Mouse (Mus musculus): ENCODE data around the gene Agbl3.

Agbl3 gene

GRCm38 (mm10) chr6:34874101-34874921 lies 94.1 kb downstream of the Agbl3 start:
- DNase-seq (ENCODE audit: low spot score) = peak; percentile 61

- no peak for DNase-seq (ENCODE audit: low spot score)
Measured at GRCm38 (mm10) chr6:34875268-34875761, 95.1 kb downstream of the Agbl3 start.

DNA sequence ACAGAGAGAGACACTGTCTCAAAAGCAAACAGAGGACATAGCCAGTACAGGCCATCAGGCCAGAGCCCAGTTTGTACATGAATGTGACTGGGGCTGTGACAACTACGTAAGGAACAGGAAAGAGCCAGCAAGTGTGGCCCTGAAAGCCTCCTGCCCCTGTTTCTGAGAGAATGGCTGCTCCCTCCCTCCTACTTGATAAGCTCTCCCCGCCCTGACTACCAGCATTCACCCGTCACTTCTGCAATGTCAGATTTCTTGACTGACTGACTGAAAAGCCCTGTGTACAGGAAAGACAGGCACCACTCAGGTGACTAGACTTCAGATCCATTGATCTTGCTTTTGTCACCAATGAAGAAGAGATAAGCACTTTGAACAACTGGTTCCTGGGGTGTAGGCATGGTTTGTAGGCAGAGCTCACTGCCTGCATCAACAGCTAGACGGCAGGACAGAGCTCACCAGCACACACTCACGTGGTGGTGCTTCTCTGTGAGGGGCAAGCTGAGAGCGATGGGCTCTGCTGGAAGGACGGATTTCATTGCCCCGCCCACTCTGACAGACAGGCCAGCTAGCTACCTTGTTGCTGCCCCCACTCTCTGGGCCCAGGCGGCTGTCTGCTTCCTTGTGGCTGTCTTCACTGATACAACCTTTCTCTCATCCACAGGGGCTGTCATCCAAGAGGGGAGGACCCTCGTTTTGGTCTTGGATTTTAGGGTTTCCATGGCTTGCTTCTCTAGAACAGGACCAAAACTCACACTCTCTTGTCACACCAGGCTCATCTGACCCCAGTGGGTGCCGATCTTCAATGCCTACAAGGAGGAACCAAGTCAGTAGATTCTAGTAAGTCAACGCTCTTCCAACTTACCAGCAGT lies 96.0 kb downstream of the Agbl3 start:
- DNase-seq (ENCODE audit: low spot score) = no peak

DNA sequence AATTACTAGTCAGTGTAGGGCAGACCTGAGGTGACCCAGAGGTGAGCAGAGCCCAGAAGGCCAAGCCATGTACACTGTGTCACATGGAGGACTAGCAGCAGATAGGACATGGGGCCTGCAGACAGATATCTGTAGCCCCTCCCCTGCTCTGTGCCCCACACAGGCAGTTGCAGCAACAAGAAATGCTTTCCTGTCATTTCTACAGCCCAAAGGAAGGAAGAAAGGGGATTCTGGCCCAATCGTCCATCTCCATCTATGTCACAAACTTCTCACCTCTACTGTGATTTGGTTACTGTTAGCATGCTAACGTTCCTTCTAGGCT lies 96.6 kb downstream of the Agbl3 start:
- no peak for DNase-seq (ENCODE audit: low spot score)

- DNase-seq (ENCODE audit: low spot score) = peak; percentile 86
Measured at GRCm38 (mm10) chr6:34877509-34878321, 97.5 kb downstream of the Agbl3 start, which contains the start of gene Cyren. TSS of gene Cyren (minus strand) at chr6:34878060.

GRCm38 (mm10) chr6:34879101-34879740 lies 99.0 kb downstream of the Agbl3 start:
- DNase-seq (ENCODE audit: low spot score) = no peak

DNA sequence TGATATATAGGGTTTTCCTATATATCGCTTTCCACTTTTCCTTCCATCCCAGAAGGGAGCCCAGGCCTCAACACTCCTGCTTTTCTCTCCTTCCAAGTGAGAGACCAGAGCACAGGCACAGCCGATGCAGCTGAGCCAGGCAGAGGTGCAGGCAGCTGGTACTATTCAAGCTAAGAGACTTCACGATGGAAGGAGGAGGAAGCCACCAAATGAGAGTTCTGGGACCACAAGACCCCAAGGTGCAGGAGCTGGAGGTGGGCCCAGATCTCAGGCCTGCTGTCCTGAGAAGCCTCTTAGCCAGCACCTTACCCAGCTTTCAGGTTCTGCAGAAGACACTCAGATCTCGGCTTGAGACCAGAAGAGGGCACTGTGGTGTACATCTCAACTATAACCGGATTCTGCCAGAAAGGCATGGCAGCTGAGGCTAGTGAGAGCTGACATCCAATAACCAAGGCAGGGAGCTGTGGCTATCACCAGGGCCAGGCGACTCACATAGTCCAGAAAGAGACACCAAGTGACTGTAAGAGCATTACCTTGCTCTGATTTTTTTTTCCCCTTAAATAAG lies 99.8 kb downstream of the Agbl3 start:
- no peak for DNase-seq (ENCODE audit: low spot score)

DNA sequence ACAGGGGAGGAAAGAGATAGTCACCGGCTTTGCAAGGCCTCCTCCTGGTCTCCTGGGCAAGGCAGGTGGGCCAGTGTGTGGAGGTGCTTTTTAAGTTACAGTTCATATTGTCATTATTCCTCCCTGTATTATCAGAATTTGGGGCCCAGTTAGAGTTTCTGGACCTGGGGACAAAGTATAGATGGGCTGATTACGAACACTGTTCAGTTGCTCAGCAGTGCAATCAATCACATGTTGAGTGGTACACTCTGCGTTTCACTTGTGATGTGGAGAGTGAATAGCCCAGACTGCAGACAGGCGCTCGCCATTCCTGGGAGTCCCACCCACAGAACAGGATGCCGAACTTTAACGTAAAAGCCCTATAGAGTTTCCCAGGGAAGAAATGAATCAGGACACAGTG lies 104.5 kb downstream of the Agbl3 start:
- DNase-seq (ENCODE audit: low spot score) = no peak

DNA sequence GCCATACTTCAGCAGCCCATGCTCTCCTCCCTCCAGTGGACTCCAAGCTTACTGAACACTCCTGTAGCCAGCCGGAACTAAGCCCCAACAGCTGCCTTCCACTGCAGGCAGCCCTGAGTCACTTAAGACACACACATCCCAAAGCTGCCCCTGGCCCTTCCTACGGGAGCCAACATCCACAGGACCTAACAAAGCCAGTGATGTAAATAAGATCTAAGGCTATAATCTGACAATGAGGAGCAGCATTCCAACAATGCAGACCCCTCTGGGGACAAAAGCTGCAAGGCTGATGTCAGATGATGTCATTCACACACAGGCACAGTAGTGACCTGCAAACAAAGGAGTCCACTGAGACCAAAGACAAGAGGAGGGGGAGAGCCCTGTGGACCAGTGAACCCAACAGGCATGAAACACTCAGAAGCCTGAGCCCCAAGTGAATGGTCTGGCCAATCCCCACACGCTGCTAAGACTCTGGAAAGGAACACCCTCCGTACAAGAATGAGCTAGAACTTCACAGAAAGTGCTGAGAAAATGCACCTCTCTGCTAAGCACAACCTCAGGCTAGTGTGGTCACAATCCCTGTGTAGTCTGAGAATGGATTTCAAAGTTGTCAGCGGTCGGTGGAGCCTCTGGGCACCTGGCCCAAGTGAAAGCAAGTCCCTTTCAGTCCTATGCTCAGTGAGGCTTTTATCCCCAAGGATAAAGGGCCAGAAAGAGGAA lies 107.1 kb downstream of the Agbl3 start:
- no peak for DNase-seq (ENCODE audit: low spot score)

- no peak for DNase-seq (ENCODE audit: low spot score)
Measured at GRCm38 (mm10) chr6:34889185-34889584, 109.0 kb downstream of the Agbl3 start.

- DNase-seq (ENCODE audit: low spot score) = no peak
Measured at GRCm38 (mm10) chr6:34895569-34895968, 115.3 kb downstream of the Agbl3 start.

DNA sequence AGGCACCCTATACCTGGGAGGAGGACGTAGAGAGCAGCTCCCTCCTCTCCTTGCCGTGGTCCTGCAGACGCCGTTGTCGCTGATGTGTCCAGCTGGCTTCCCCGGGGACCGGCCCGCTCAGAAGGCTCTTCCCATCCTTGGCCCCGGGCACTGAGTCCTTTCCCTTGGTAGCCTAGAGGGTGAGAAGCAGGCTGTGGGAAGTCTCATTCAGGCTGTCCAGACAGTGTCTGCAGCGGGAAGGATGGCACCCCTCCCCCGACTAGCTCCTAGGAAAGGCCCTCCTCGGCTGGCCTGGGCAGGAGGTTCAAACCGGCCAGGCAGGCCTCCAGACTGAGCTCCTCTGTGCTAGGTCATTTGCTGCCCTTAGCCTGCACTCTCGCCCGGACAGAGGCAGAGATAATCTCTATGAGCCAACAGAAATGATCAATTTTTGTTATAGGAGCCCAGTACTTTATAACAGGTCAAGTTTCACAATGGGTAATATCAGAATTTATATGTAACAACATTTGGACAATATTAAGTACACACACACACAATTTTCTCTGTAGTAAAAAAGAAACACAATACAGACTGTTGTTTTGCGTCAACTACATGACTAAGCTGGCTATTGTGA lies 116.0 kb downstream of the Agbl3 start:
- DNase-seq (ENCODE audit: low spot score) = no peak

DNA sequence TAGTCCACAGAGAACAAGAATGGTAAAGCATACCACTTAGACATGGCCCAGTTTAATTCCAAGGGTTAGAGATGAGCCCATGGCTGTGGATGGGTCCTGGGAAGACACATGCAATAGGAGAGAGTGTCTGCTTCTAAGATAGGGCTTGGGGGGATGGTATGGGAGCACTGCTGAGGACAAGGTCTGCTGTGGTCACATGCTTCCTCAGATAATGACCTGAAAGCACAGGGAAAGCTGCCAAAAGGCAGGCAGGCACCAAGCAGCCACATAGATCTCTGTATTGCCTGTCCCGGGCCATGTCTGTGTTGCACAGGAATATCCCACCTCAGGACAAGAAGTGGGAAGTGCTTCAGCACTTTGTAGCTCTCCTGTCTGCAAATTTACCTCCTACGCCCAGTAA lies 118.9 kb downstream of the Agbl3 start:
- no peak for DNase-seq (ENCODE audit: low spot score)

DNA sequence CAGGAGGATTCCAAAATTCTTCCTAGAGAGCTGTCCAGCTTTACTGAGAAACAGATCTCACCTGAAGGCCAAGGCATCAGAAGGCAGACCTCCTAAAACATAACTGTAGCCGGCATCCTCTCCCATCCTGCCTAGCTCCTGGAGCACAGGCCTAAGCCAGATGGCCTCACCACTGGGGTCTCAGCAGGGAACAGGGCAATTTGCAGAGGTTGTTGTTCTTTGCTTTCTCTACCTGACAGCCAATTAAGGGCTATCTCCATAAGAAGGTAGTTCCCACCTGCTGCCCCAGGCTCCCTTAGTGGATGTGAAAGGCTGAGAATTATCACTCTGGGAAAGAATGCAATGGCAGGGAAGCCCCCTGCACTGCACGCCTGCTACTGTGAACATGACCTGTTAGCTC lies 120.8 kb downstream of the Agbl3 start:
- no peak for DNase-seq (ENCODE audit: low spot score)

DNA sequence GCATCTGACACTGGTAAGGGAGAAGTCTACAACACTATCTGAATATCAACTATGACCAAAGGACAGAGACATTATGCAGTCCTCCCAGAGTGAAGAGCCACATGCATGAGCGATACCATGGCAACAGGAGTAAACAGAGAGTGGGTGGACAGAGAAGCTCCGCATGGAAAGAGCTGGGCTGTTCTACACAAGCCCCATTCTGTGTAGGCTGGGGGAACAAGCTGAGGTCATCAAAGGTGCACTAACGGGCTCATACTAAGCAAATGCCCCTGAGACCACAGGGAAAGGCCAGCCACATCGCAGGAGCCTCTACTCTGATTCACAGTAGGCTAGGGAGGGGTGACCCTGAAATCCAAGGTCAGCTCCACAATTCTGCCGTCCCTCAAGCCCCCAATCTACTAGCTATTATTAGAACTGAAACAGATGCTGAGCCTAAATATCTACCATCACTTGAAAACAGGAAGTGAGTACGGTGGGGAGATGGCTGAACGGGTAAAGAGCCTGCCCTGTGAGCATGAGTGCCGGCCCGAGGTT lies 121.7 kb downstream of the Agbl3 start:
- DNase-seq (ENCODE audit: low spot score) = no peak

DNA sequence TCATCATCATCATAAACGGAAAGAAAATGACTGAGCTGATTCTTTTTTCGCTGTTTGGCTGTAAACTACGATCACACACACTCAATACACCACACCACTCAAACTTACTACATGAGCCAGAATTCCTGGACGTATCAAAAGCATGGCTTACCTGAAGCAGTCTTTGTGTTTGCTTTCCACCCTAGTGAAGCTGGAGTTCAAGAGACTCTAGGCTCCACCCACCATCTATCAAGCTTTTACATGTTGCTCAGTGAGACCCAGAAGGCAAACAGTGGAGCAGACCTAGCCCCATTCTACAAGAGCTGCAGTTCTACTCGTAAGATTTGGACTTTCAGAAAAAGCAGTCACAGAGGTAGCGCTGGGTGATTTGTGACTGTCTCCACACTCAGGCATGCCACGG lies 122.3 kb downstream of the Agbl3 start:
- DNase-seq (ENCODE audit: low spot score) = no peak

- DNase-seq (ENCODE audit: low spot score) = no peak
Measured at GRCm38 (mm10) chr6:34903441-34903840, 123.2 kb downstream of the Agbl3 start.

GRCm38 (mm10) chr6:34903851-34904250 lies 123.6 kb downstream of the Agbl3 start:
- no peak for DNase-seq (ENCODE audit: low spot score)

GRCm38 (mm10) chr6:34904361-34904760 lies 124.1 kb downstream of the Agbl3 start:
- no peak for DNase-seq (ENCODE audit: low spot score)

GRCm38 (mm10) chr6:34906125-34906524 lies 125.9 kb downstream of the Agbl3 start:
- DNase-seq (ENCODE audit: low spot score) = no peak
